Mouse (Mus musculus) E14TG2a.4 (cell line): ENCODE measurements around the gene St3gal4.

ENCODE experiments used
- H3K27me3 ChIP-seq: 2 replicates; pipeline ENCODE4 v1.6.1; 2014; ENCODE audit warnings: low read length, control low read depth; ENCODE audit not compliant: insufficient read depth
- H3K36me3 ChIP-seq: 2 replicates; pipeline ENCODE4 v1.6.1; 2014; ENCODE audit warnings: low read length, control low read depth; ENCODE audit not compliant: insufficient read depth
- H3K4me1 ChIP-seq: replicated peaks from 2 replicates; pipeline ENCODE4 v1.6.1; 2014; ENCODE audit warnings: low read depth, low read length, control low read depth
- H3K4me3 ChIP-seq: replicated peaks from 2 replicates; pipeline ENCODE4 v1.5.1; 2014; ENCODE audit warnings: mild to moderate bottlenecking, low read length
- H3K9me3 ChIP-seq: 2 replicates; pipeline ENCODE4 v1.6.1; 2014; ENCODE audit warnings: low read length, control low read depth
- CTCF ChIP-seq: conservative IDR thresholded peaks from 2 replicates; pipeline ENCODE4 v1.5.1; 2014; ENCODE audit warnings: low read length
- NANOG ChIP-seq: IDR thresholded peaks from 2 replicates; pipeline ENCODE4 v1.6.1; 2014; ENCODE audit warnings: borderline replicate concordance, low read length, mixed read lengths
- POU5F1 ChIP-seq: IDR thresholded peaks from 2 replicates; pipeline ENCODE4 v1.6.1; 2014; ENCODE audit warnings: low read length, borderline replicate concordance

Gene St3gal4

GRCm38 (mm10) chr9:35115299-35115698, 3.8 kb downstream of the St3gal4 start:
- peaks cover 12% of the 10 kb centered on the region for H3K9me3 ChIP-seq
- TF ChIP-seq NANOG (no peak), POU5F1 (no peak), CTCF (no peak)
- H3K27me3 ChIP-seq: peaks cover 23% of the 10 kb centered on the region
- H3K4me3 ChIP-seq: peak overlapping the region; percentile 90; the same call in 1 of the 2 replicates
- H3K36me3 ChIP-seq: peaks cover 7% of the 10 kb centered on the region
- peaks cover 63% of the 10 kb centered on the region for H3K4me1 ChIP-seq

GRCm38 (mm10) chr9:35114234-35114633, 4.8 kb downstream of the St3gal4 start:
- H3K4me3 ChIP-seq: no peak overlapping the region
- peaks cover 5% of the 10 kb centered on the region for H3K36me3 ChIP-seq
- TF ChIP-seq CTCF: no peak
- H3K4me1 ChIP-seq: peaks cover 74% of the 10 kb centered on the region
- H3K9me3 ChIP-seq: peaks cover 12% of the 10 kb centered on the region
- H3K27me3 ChIP-seq: peaks cover 22% of the 10 kb centered on the region

- TF ChIP-seq CTCF (no peak), POU5F1 (no peak), NANOG (no peak)
- Histone ChIP-seq H3K4me1 (peaks cover 81% of the 10 kb centered on the region), H3K4me3 (peak overlapping the region; percentile 59), H3K36me3 (peaks cover 5% of the 10 kb centered on the region), H3K27me3 (peaks cover 17% of the 10 kb centered on the region), H3K9me3 (peaks cover 3% of the 10 kb centered on the region; the same call in 1 of the 2 replicates)
Measured at GRCm38 (mm10) chr9:35111941-35112595, 7.0 kb downstream of the St3gal4 start.

- Histone ChIP-seq H3K4me3 (peak overlapping the region; percentile 59), H3K9me3 (peaks cover 3% of the 10 kb centered on the region; the same call in 1 of the 2 replicates), H3K27me3 (peaks cover 17% of the 10 kb centered on the region), H3K4me1 (peaks cover 83% of the 10 kb centered on the region), H3K36me3 (peaks cover 5% of the 10 kb centered on the region)
- TF ChIP-seq CTCF (no peak), NANOG (no peak), POU5F1 (no peak)
Measured at GRCm38 (mm10) chr9:35111446-35111845, 7.6 kb downstream of the St3gal4 start.

GRCm38 (mm10) chr9:35110567-35110966, 8.5 kb downstream of the St3gal4 start:
- peaks cover 3% of the 10 kb centered on the region; the same call in 1 of the 2 replicates for H3K9me3 ChIP-seq
- H3K27me3 ChIP-seq: peaks cover 8% of the 10 kb centered on the region
- peaks cover 78% of the 10 kb centered on the region for H3K4me1 ChIP-seq
- H3K4me3 ChIP-seq: no peak overlapping the region
- TF ChIP-seq CTCF: no peak
- TF ChIP-seq NANOG: no peak
- no peak for TF ChIP-seq POU5F1
- H3K36me3 ChIP-seq: peaks cover 5% of the 10 kb centered on the region

- Histone ChIP-seq H3K4me1 (peaks cover 73% of the 10 kb centered on the region), H3K27me3 (peaks cover 4% of the 10 kb centered on the region; the same call in 1 of the 2 replicates)
Measured at GRCm38 (mm10) chr9:35110051-35110450, 9.0 kb downstream of the St3gal4 start.

GRCm38 (mm10) chr9:35108916-35109315, 10.2 kb downstream of the St3gal4 start:
- no peak for TF ChIP-seq POU5F1
- no peak for TF ChIP-seq CTCF
- TF ChIP-seq NANOG: no peak
- H3K27me3 ChIP-seq: no peaks in the 10 kb centered on the region
- H3K36me3 ChIP-seq: peaks cover 5% of the 10 kb centered on the region
- H3K9me3 ChIP-seq: peaks cover 3% of the 10 kb centered on the region; the same call in 1 of the 2 replicates
- H3K4me1 ChIP-seq: peaks cover 65% of the 10 kb centered on the region
- H3K4me3 ChIP-seq: no peak overlapping the region

More at GRCm38 (mm10) chr9:35110051-35110450, 9.0 kb downstream of the St3gal4 start:
- TF ChIP-seq NANOG (no peak), POU5F1 (no peak), CTCF (no peak)
- H3K9me3 ChIP-seq: peaks cover 3% of the 10 kb centered on the region; the same call in 1 of the 2 replicates
- no peak overlapping the region for H3K4me3 ChIP-seq
- H3K36me3 ChIP-seq: peaks cover 5% of the 10 kb centered on the region

GRCm38 (mm10) chr9:35108066-35108465, 11.0 kb downstream of the St3gal4 start:
- Histone ChIP-seq H3K36me3 (peaks cover under 1% of the 10 kb centered on the region; the same call in 1 of the 2 replicates), H3K27me3 (no peaks in the 10 kb centered on the region), H3K4me1 (peaks cover 57% of the 10 kb centered on the region), H3K4me3 (no peak overlapping the region), H3K9me3 (peaks cover 3% of the 10 kb centered on the region; the same call in 1 of the 2 replicates)
- TF ChIP-seq CTCF (no peak), POU5F1 (no peak), NANOG (no peak)
